Mouse (Mus musculus) CH12.LX (cell line): Measurements from ENCODE around the gene Armh2.

ENCODE experiments used
- CHD2 ChIP-seq: IDR thresholded peaks from 2 replicates; pipeline ENCODE4 v1.6.1; 2011; ENCODE audit warnings: low read length, improper control_type of control experiment
- CTCF ChIP-seq, 2 experiments: IDR thresholded peaks in 1 of 2; conservative IDR thresholded peaks in 1 of 2; 2 replicates each; pipeline ENCODE4 v1.5.1; 2011 to 2012; ENCODE audit warnings: low read depth in 2 of 2, low read length in 2 of 2, improper control_type of control experiment in 1 of 2, inconsistent platforms in 1 of 2, mild to moderate bottlenecking in 1 of 2, moderate library complexity in 1 of 2
- ELF1 ChIP-seq: IDR thresholded peaks from 2 replicates; pipeline ENCODE4 v1.6.1; 2014; ENCODE audit warnings: low read depth, mild to moderate bottlenecking, inconsistent platforms, low read length, improper control_type of control experiment
- EP300 ChIP-seq: IDR thresholded peaks from 2 replicates; pipeline ENCODE4 v1.6.1; 2011; ENCODE audit warnings: low read length, improper control_type of control experiment
- GABPA ChIP-seq: IDR thresholded peaks from 2 replicates; pipeline ENCODE4 v1.6.1; 2012; ENCODE audit warnings: low read depth, low read length, improper control_type of control experiment, inconsistent platforms; ENCODE audit not compliant: insufficient replicate concordance
- MEF2A ChIP-seq: IDR thresholded peaks from 2 replicates; pipeline ENCODE4 v1.6.1; 2014; ENCODE audit warnings: low read depth, mild to moderate bottlenecking, inconsistent platforms, low read length, improper control_type of control experiment, borderline replicate concordance
- POLR2A ChIP-seq: IDR thresholded peaks from 2 replicates; pipeline ENCODE4 v1.6.1; 2011; ENCODE audit warnings: low read depth, mild to moderate bottlenecking, improper control_type of control experiment, low read length
- POLR2AphosphoS2 ChIP-seq: IDR thresholded peaks from 2 replicates; pipeline ENCODE4 v1.6.1; 2011; ENCODE audit warnings: low read depth, low read length, improper control_type of control experiment
- TCF12 ChIP-seq: IDR thresholded peaks from 2 replicates; pipeline ENCODE4 v1.6.1; 2014; ENCODE audit warnings: low read depth, mild to moderate bottlenecking, inconsistent platforms, low read length, improper control_type of control experiment
- ZC3H11A ChIP-seq: IDR thresholded peaks from 2 replicates; pipeline ENCODE4 v1.6.1; 2012; ENCODE audit warnings: low read depth, mild to moderate bottlenecking, inconsistent platforms, low read length, improper control_type of control experiment

DNA sequence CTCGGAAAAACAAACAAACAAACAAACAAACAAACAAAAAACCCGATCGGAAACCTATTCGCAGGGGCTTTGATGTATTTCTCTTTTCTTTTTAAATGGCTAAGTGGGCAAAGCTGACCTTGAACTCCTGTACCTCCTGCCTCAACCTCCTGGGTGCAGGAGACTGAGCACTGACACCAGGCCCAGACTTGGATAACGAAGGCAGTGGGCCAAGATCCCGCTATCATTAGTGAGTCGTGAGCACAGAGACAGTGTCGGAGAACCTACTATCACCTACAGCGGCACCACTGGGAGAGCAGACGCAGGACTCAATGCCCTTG is 20.0 kb downstream of the Armh2 start:
- TF ChIP-seq CTCF (conservative IDR thresholded peaks at IDR 0.05 in 1 of 2, IDR thresholded peaks at IDR 0.05 in 1 of 2; ENCODE audit: low read depth in 2 of 2, low read length in 2 of 2) (no peak), GABPA (no peak), POLR2AphosphoS2 (no peak), EP300 (no peak), TCF12 (no peak), ZC3H11A (no peak), MEF2A (no peak), ELF1 (no peak), CHD2 (no peak), POLR2A (no peak)
